In the genomic region with DNA sequence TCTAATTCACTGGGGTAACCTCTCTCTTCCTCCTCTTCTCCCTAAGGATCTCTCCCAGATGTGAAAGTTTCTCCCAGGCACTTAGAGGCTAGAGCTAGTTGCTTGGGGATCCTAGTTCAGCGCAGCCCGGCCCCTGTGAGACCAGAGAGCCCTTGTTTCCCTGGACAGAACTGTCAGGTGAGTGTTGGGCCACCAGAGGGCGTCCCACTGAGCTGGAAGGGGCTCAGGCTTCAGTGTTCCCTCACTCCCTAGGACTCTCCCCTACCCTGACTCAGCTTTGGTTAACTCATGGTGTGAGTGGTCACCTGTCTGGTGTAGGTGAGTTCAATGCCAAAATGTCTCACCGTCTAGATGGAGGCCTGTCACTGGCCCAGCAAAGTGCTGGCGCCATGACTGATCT, we compare ENCODE assay signal across 8 mouse cellular contexts. TPM values are rescaled to one million over a fixed set of nuclear protein-coding genes. Genes with fewer than 3 reads are reported as not detected.
DNase-seq lines count a peak whose midpoint lies in the region; ATAC-seq and TF ChIP-seq lines count a peak whose summit lies in the region.
"Had no signal": no experiment of that assay in that cellular context is flagged by ENCODE, and none has a peak within 500 bp of the region (broad histone marks: within the 10 kb centered on the region; RNA-seq: fewer than 3 reads in every experiment).

A gene (plus strand): TSS at position 113 of the 400 bp plus-strand sequence.

- H3K27ac ChIP-seq in thymus, adult 2 months (ENCODE audit: control insufficient read depth, insufficient read depth, low read length) = no peak within 1 kb of the TSS
- H3K27ac ChIP-seq: heart, embryonic 15.5 days had no signal

- H3K4me1 ChIP-seq in thymus, adult 2 months (replicated peaks; ENCODE audit: control insufficient read depth, insufficient read depth, low read length) = no peaks in the 10 kb centered on the region; the same call in 1 of the 2 replicates

- intact Hi-C loops in gastrocnemius, postnatal 14 days (cut with DNase I; ENCODE audit: low total_unique reads) = loop anchor here (10.0 kb wide), 1 partner anchor 66 kb away; no protein-coding TSS in a partner anchor

- no peak for DNase-seq in thymus, adult 2 months
- no peak for DNase-seq in thymus, postnatal 14 days
- DNase-seq in adrenal gland, postnatal 4 days (ENCODE audit: low spot score in 2 of 2) = no peak
- no peak for DNase-seq in gastrocnemius, postnatal 14 days
- DNase-seq in layer of hippocampus, postnatal 10 days (ENCODE audit: low spot score in 2 of 2) = peak; percentile 48 to 50
- DNase-seq in ovary, adult 18-20 months (ENCODE audit: low spot score) = no peak

- H3K27me3 ChIP-seq in thymus, adult 2 months (ENCODE audit: control insufficient read depth, insufficient read depth, low read length) = no peaks in the 10 kb centered on the region
- H3K27me3 ChIP-seq: heart, embryonic 15.5 days had no signal

- ATAC-seq in megakaryocyte-erythroid progenitor cell, adult 5-6 weeks (replicated peaks; ENCODE audit: low FRiP score, low TSS enrichment, poor library complexity, severe bottlenecking) = peak; percentile 27; the same call in 1 of the 2 replicates

- no peak for TF ChIP-seq POLR2A in thymus, adult 2 months (IDR thresholded peaks at IDR 0.05; ENCODE audit: control insufficient read depth, extremely low read depth, insufficient read depth, low read length, poor library complexity)

- H3K4me3 ChIP-seq in thymus, adult 2 months (ENCODE audit: control insufficient read depth, insufficient read depth, low read length) = no peak within 1 kb of the TSS
- H3K4me3 ChIP-seq: heart, embryonic 15.5 days had no signal

- 86% methylated on average over 5 of the region's 5 CpGs for WGBS in thymus, adult 2 months

- peaks cover 47% of the 10 kb centered on the region for H3K36me3 ChIP-seq in thymus, adult 2 months (ENCODE audit: control insufficient read depth, insufficient read depth, low read length)

- TF ChIP-seq CTCF in thymus, adult 2 months (IDR thresholded peaks at IDR 0.05; ENCODE audit: borderline replicate concordance, control insufficient read depth, extremely low read depth, insufficient read depth, low read length, poor library complexity) = peak; percentile 68; the same call in 1 of the 2 replicates

RNA-seq across cellular contexts. Expression of the gene that starts here (rescaled TPM):
- polyA plus RNA-seq in thymus, adult 2 months (2012; rRNA removed) = 83.9 and 84.3 TPM in 2 replicates
- total RNA-seq in adrenal gland, postnatal 4 days (2021) = 10 to 100 TPM; 65.1 to 69.2 TPM
- 10 to 100 TPM; 13.4 to 18.5 TPM for total RNA-seq in gastrocnemius, postnatal 14 days (2021)
- total RNA-seq in layer of hippocampus, postnatal 10 days (2021) = 10 to 100 TPM; 40.2 to 50.4 TPM
- total RNA-seq in megakaryocyte-erythroid progenitor cell, adult 5-6 weeks (2014; fragmentation: Nextera tagmentation) = 19.8 and 39.2 TPM in 2 replicates
- total RNA-seq in megakaryocyte-erythroid progenitor cell, adult 5-6 weeks (2017) = 7.9 and 10.8 TPM in 2 replicates

Comparison
In these comparisons a context has a peak if more than half of its experiments do, and no peak if none do; other contexts are left out.
1. DNase-seq: peak in layer of hippocampus, postnatal 10 days (2 of 2); none in thymus, adult 2 months (single experiment), thymus, postnatal 14 days (single experiment), adrenal gland, postnatal 4 days (0 of 2), gastrocnemius, postnatal 14 days (single experiment) and ovary, adult 18-20 months (single experiment).